Mouse (Mus musculus) megakaryocyte, embryonic 14.5 days (primary cell): ENCODE measurements at regions not wholly inside any gene's neighbourhood (a gene's known extent, or its start where the extent isn't known, plus 50 kb on each side); places are given as distances from the start of the nearest gene placed in this dataset.

ENCODE experiments used
- FLI1 ChIP-seq: IDR thresholded peaks from 2 replicates; pipeline ENCODE4 v1.6.1; 2012; ENCODE audit warnings: low read length, inconsistent platforms, mixed read lengths
- GATA1 ChIP-seq: IDR thresholded peaks from 3 replicates; pipeline ENCODE4 v1.6.1; 2012; ENCODE audit warnings: mixed read lengths, low read length, inconsistent platforms, borderline replicate concordance

GRCm38 (mm10) chr11:17377859-17378258 lies 120.5 kb downstream of the C1d start:
- no peak for TF ChIP-seq GATA1
- TF ChIP-seq FLI1: no peak
